Mouse (Mus musculus) WW6 (cell line): ENCODE measurements around the gene Abcb7.
A peak's percentile ranks its signal among the peaks of the same experiment; 100 is the strongest.
"Not testable (repeated sequence)": the region's sequence is repeated elsewhere in the genome, so short reads cannot be mapped to it uniquely, and the experiment has no call there.

Source experiments
- DNase-seq: peaks from one replicate; pipeline ENCODE4 v3.0.0-alpha.2; 2013; ENCODE audit warnings: low read depth, low spot score

Gene Abcb7

DNA sequence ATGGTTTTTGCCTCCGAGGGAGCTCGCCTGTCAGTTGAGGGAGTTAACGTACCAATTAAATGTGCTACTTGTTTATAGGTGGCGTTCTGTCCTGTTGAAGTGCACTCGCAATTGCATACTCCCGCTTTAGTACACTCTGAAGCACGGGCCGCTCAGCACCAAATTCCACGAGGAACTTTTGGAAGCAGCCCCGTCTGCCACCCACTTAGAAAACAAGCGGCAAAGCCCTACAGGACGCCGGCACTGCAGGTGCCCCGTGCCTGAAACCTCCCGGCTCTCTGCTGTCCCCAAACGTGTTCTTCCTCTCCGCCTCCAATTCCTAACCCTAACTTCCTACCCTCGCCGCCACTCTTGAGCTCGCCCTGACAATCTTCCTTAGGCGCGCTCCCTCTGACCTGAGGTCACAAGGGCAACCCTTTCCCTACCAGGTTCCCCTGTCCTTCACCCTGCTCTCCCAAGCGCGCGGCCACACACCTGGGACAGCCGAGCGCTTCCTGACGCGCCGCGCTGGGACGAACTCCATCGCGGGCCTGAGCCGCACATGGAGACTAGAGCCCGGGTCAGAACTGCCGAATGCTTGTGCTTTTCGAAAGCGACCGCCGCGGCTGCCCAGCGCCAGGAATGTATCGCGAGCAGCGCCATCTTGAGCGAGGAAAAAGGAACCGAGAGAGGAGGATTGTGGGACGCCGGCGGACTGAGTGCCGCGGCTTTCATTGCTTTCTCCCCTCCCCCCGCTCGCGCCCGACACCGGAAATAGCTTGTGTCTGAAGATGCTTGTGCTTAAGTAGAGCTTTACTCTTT lies at the start of gene Abcb7:
Gene Abcb7 (minus strand): TSS at position 674 of the 801 bp plus-strand sequence.
- peak; percentile 47 for DNase-seq

DNA sequence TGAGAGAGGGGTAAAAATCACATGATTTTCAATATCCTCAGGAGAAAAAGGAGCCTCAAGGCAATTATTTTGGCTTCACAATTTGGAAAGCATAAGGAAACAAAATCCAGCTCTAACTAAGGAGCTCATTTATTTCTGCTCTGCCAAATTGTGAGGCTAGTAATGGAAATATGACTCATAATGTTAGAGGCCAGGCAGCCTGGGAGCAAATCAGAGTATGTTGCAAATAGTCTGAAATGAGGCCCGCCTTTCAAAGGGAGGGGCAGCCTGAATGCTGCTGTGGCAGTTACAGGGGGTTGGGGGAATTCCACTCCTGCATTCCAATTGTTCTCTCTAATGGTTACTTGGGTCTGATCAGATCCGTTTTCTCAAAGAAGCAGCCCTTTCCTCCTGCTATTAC lies 48.1 kb upstream of the Abcb7 start:
- no peak for DNase-seq

GRCm38 (mm10) chrX:104452433-104452832 lies 38.8 kb upstream of the Abcb7 start:
- no peak for DNase-seq

GRCm38 (mm10) chrX:104433456-104433855 lies 19.8 kb upstream of the Abcb7 start:
- no peak for DNase-seq

GRCm38 (mm10) chrX:104428108-104428507 lies 14.5 kb upstream of the Abcb7 start:
- no peak for DNase-seq

DNA sequence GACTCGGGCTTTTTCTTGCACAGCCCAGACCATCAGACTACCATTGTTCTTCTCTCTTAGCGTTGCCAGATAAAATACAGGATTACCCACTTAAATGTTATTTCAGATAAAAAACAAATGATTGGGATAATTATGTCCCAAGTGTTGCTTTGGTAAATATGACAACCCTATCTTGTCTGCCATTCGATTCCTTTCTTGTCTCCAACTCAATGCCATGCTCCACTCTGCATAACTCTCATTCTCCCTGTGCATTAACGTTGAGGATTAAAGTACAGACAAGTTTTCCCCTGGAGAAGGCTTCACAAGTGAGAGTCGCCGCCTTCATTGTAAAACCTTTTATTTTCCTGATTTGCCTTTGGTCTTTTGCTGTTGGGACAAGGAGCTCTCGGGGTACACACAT lies 339 bp upstream of the Abcb7 start:
- DNase-seq = no peak

- no peak for DNase-seq
These were observed 5.5 kb downstream of the Abcb7 start for GRCm38 (mm10) chrX:104408137-104408536.

DNA sequence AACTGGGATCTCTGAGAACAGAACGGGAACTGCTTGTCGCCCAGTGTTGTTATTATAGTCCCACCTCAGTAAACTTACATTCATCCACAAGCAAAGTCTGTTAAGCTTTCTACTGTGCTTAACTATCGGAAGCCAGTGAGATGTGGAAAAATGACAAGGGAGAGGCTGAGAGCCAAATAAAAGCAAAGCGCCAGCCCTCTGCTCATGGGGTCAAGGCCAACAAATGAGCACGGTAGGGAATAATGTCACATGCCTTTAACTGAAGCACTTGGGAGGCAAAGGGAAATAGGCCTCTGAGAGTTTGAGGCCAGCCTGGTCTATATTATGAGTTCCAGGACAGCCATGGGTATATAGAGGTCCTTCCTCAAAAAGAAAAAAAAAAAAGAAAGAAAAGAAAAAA lies 11.2 kb downstream of the Abcb7 start:
- DNase-seq = no peak

DNA sequence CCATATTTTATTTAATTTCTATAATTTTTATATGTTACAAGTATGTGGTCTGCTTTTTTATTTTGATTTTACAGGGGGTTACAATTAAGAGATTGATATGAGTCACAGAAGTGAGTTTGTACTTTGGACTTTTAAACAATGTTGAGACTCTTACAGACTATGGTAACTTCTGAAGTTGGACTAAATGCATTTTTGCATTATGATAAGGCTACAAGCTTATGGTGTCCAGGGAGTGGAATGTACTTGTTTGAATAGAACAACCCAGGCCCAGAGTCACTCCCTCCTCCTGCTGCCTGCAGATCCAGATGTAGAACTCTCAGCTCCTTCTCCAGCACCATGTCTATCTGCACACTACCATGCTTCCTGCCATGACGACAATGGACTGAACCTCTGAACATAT lies 12.5 kb downstream of the Abcb7 start:
- no peak for DNase-seq

GRCm38 (mm10) chrX:104397526-104397925 lies 16.1 kb downstream of the Abcb7 start:
- no peak for DNase-seq

GRCm38 (mm10) chrX:104359686-104360085 lies 54.0 kb downstream of the Abcb7 start:
- DNase-seq = no peak

GRCm38 (mm10) chrX:104355842-104356241 lies 57.8 kb downstream of the Abcb7 start:
- DNase-seq = no peak

DNA sequence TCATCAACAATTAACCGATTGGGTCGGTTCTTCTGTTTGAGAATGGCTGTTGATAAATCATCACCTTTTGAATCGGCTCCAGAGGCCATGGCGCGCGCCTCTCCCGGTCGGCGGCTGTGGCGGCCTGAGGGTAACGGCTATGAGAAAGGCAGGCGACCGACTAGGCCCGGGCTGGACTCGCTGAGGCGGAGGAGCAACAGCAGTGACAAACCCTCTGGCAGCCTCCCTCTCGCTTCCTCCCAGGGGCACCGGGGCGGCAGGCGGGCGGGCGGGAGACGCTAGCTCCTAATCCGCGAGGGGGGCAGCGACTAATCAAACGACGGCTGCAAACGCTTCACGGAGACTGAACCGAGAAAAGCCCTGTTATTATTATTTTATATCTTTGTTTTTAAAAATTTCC lies 65.5 kb downstream of the Abcb7 start:
- DNase-seq = not testable (repeated sequence)

GRCm38 (mm10) chrX:104291721-104292120 lies 121.9 kb downstream of the Abcb7 start:
- no peak for DNase-seq

DNA sequence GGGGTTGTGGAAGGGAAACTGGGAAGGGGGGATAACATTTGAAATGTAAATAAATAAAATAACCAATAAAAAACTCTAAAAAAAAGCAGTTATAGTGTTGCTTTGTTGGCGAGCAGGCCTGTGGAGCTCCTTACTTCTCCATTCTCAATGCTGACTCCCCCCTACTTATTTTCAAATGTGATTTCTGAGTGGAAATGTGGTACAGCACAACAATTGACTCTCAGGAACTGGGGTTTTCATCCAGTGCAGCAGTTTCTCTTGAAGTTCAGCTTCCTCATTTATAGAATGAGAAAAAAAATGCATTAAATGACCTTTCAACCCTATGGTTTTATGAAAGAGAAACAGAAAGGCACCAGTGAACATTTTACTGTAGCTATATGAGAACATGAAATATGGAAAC lies 133.8 kb downstream of the Abcb7 start:
- DNase-seq = no peak

DNA sequence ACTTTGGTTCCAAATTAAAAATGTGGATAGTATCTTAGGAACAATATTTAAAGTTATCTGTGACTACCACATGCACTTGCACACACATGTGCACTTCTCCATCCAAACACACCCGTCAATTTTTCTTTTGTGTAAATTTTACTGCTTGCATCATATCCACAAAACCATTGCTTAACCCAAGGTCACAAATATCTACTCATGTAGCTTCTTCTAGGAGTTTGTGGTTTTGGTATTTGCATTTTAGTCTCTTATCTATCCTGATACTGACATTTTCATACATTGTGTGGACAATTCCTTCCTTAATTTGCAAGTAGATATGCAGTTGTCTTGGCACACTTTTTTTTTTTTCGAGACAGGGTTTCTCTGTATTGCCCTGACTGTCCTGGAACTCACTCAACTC lies 149.3 kb downstream of the Abcb7 start:
- DNase-seq = no peak

DNA sequence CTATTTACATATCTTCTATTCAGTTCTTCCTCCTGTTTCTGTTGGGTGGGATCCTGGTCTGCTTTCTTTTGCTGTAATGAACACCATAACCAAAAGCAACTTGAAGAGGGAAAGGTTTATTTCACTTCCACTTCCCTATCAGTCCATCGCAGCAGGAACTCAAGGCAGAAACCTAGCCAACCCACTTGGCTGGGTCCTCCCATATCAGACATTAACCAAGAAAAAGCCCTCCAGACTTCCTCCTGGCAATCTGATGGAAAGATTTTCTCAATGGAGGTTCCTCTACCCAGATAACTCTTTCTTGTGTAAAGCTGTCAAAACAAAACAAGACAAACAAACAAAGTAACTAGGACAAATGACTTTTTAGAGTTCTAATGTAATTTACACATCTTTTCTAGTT lies 151.2 kb downstream of the Abcb7 start:
- DNase-seq = no peak

- no peak for DNase-seq
These were observed 157.1 kb downstream of the Abcb7 start for GRCm38 (mm10) chrX:104256561-104256960.
